Mouse (Mus musculus): ENCODE data around the gene Ccdc102a.
A peak's percentile ranks its signal among the peaks of the same experiment; 100 is the strongest.

Ccdc102a gene

GRCm38 (mm10) chr8:94919256-94919655 is 1.4 kb upstream of the Ccdc102a start:
- DNase-seq, result no peak

GRCm38 (mm10) chr8:94917352-94917751 is 546 bp downstream of the Ccdc102a start:
- DNase-seq, result peak; percentile 96

- no peak for DNase-seq
Measured at GRCm38 (mm10) chr8:94916960-94917324, 956 bp downstream of the Ccdc102a start.

- peak; percentile 22 for DNase-seq
Measured at GRCm38 (mm10) chr8:94916311-94916959, 1.5 kb downstream of the Ccdc102a start.

- peak; percentile 30 for DNase-seq
Measured at GRCm38 (mm10) chr8:94914701-94915101, 3.2 kb downstream of the Ccdc102a start.

GRCm38 (mm10) chr8:94914256-94914655 is 3.6 kb downstream of the Ccdc102a start:
- DNase-seq, result no peak

GRCm38 (mm10) chr8:94913061-94913660 is 4.7 kb downstream of the Ccdc102a start:
- DNase-seq, result peak; percentile 88

GRCm38 (mm10) chr8:94908847-94909246 is 9.1 kb downstream of the Ccdc102a start:
- peak; percentile 86 for DNase-seq

GRCm38 (mm10) chr8:94907591-94908300 is 10.2 kb downstream of the Ccdc102a start:
- no peak for DNase-seq

GRCm38 (mm10) chr8:94904450-94905175 is 13.3 kb downstream of the Ccdc102a start:
- DNase-seq, result peak; percentile 64

- no peak for DNase-seq
Measured at GRCm38 (mm10) chr8:94903709-94904108, 14.2 kb downstream of the Ccdc102a start.

GRCm38 (mm10) chr8:94901031-94901430 is 16.9 kb downstream of the Ccdc102a start:
- DNase-seq, result peak; percentile 21

GRCm38 (mm10) chr8:94900617-94901016 is 17.3 kb downstream of the Ccdc102a start:
- DNase-seq, result no peak

- peak; percentile 48 for DNase-seq
Measured at GRCm38 (mm10) chr8:94899262-94899661, 18.6 kb downstream of the Ccdc102a start.

GRCm38 (mm10) chr8:94892917-94893316 is 25.0 kb downstream of the Ccdc102a start:
- DNase-seq, result no peak

- no peak for DNase-seq
Measured at GRCm38 (mm10) chr8:94888383-94889036, 29.4 kb downstream of the Ccdc102a start.

GRCm38 (mm10) chr8:94880742-94881141 is 37.2 kb downstream of the Ccdc102a start:
- no peak for DNase-seq

- DNase-seq, result no peak
Measured at GRCm38 (mm10) chr8:94876820-94877219, 41.1 kb downstream of the Ccdc102a start.

- DNase-seq, result peak; percentile 87
Measured at GRCm38 (mm10) chr8:94876197-94876730, 41.6 kb downstream of the Ccdc102a start, which contains the start of gene Dok4. Dok4 (minus strand) TSS chr8:94876330.

GRCm38 (mm10) chr8:94875871-94876150 is 42.1 kb downstream of the Ccdc102a start:
- DNase-seq, result no peak

GRCm38 (mm10) chr8:94875096-94875870 is 42.6 kb downstream of the Ccdc102a start:
- peak; percentile 9 for DNase-seq

- DNase-seq, result peak; percentile 78
Measured at GRCm38 (mm10) chr8:94874358-94874757, 43.5 kb downstream of the Ccdc102a start.

All from retina, postnatal 1 day (tissue).